Mouse (Mus musculus) B cell, adult 2 months (primary cell): Measurements from ENCODE around the gene Gabpa.

Source experiments
- DNase-seq, 2 experiments: peaks; one replicate each; pipeline ENCODE4 v3.0.0; 2022

Gene Gabpa

DNA sequence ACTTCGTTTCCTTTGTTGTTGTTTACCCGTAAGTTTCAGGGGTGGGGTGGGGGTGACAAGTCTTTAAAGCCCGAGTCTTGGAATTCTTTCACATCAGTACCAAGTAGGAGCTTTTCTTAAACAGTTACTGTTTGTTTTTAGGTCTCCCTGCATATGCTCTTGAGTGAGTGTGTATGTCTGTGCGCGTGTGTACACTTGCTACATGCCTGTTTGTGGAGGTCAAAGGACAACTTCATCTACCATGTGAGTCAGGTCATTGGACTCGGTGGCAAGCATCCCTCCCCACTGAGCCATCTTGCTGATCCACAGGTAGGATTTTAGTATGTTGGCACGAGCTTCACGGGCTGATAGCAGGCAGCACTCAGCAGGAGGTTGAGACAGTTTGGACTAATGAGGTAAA, 39.1 kb downstream of the Gabpa start:
- DNase-seq = no peak

DNA sequence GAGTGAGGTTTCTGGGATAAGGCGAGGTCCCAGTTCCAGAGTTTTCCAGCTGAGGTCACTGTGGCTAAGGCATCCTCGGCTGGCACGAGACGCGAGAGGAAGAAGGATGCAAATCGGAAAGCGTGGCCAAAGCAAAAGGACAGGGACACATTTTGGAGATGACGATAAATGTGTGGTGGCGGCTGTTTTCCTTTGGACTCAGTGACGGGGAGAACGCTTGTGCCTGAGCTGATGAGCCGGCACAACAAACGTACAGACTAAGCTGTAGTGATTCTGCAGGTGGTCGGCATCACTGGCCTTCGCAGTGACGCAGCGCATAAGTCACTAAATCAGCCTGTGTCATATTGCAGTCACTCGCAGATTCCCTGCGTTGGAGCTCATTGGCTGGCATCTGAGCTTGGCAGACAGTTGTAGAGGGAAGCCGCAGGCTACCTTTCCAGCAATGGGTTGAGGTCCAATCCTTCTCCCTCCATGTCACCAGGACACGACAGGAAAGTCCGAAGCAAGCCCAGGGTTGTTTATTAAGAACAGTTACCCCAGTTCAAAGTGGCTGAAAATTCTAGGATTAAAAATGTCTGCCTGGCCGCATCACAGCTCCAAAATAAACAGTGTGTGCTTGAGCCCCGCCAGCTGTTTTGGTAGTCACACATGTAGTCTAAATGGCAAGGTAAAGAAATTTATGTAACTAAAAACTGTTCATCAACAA, 40.4 kb downstream of the Gabpa start:
- DNase-seq = no peak

GRCm38 (mm10) chr16:84875718-84876035, 41.0 kb downstream of the Gabpa start:
- no peak for DNase-seq

DNA sequence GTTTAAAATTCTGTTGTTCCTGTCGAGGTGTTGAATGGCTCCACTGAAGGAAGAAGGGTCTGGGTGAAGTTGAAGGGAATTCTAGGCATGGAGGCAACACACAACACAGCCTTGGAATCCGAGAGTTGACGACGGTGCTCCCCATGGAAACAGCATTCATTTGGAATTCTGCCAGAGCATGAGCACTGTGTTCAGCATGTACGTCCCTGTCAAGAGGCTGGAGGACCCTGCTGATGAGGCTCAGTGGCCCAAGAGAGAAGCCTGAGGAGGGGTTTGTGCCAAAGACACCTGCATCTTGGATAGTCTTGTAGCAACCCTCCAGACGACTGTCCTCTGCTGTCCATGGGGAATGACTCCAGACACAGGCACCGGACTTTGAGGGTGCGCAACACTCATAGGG, 41.4 kb downstream of the Gabpa start:
- DNase-seq = no peak

DNA sequence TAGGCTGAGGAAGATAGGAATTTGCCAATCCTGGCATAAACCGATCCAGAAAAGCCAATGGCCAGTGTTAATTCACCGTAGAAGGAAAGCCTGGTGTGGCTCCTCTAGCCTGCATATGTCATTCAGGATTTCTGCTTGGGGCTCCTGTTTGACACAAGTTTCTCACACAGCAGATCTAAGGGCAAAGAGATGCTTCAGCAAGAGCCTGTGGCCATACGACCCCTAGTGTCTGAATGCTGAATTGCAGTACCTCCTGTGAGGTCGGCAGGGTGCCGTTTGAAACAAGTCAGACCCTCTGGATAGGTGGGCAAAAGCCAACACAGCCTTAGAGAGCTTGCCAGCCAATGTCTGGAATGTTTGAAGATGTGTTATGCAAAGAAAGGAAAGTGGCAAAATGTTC, 44.4 kb downstream of the Gabpa start:
- peak; percentile 74 for DNase-seq

GRCm38 (mm10) chr16:84881168-84881567, 46.4 kb downstream of the Gabpa start:
- no peak for DNase-seq

- DNase-seq = no peak
These were observed 47.1 kb downstream of the Gabpa start for GRCm38 (mm10) chr16:84881754-84882321.

DNA sequence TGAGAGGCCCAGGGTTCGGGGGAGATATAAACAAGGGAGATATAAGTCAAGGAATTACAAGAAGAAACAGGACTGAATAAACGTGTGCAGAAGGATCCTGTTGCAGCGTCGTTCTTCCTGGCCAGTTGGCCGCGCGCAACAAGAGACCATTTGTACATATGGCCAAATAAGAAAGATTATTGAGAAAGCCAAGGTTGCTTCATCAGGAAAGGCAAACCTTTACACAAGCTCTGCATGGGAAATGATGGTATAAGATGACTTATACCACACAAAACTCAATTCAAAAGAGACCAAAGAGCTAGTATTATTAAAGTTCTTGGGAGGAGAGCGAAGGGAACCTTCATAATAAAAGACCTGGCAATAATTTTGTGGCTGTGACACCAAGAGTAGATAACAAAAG, 49.8 kb downstream of the Gabpa start:
- no peak for DNase-seq

GRCm38 (mm10) chr16:84902995-84903394, 68.3 kb downstream of the Gabpa start:
- no peak for DNase-seq

DNA sequence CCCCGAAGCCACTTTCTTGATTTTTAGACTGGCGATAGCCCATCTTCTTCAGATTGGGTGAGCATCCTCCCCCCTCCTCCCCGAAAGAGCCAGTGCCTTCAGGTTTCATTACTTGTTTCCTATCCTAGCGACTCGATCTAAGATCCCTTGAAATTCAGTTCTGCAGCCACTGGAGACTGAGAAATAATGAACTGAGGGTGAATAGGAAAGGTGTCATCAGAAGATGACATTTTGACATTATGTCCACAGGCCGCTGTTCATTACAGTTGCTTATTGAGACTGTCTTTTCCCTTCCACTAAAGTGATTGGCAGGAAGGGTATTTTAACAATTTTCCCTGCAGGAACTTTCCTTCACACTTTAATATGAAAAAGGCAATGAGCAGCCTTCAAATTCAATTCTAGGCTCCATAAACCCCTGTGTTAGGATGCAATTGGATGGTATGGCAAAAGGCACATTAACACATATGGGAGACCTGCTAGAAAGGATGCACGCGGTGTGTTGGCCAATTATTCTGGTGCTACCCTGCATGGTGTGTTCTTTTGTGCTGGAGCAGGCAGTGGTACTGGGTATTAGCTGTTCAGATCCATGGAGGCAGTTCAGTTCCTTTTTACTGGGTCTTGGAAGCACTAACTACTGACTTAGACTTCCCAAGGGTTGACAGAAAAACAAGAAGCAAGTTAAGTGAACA, 76.9 kb downstream of the Gabpa start:
- DNase-seq = no peak
